Mouse (Mus musculus): ENCODE measurements at regions not wholly inside any gene's neighbourhood (a gene's known extent, or its start where the extent isn't known, plus 50 kb on each side); places are given as distances from the start of the nearest gene placed in this dataset.

GRCm38 (mm10) chr8:44735801-44736200, 199.4 kb upstream of the Fat1 start:
- ATAC-seq (ENCODE audit: insufficient read depth) (no peak), DNase-seq (ENCODE audit: low read depth in 3 of 3, low spot score in 3 of 3) (no peak)
- Histone ChIP-seq H3K27ac (no peak overlapping the region), H3K9ac (replicated peaks) (no peak overlapping the region), H3K4me1 (replicated peaks; ENCODE audit: control insufficient read depth in 2 of 2, insufficient read depth in 2 of 2, low read length in 1 of 2) (no peaks in the 10 kb centered on the region), H3K36me3 (replicated peaks; ENCODE audit: control insufficient read depth, insufficient read depth, low read depth) (no peaks in the 10 kb centered on the region), H3K9me3 (ENCODE audit: control insufficient read depth, low read length) (no peaks in the 10 kb centered on the region), H3K4me2 (ENCODE audit: low read depth) (no peak overlapping the region), H3K4me3 (ENCODE audit: insufficient read depth in 1 of 2, low read depth in 2 of 2, low read length in 2 of 2) (no peak overlapping the region), H3K27me3 (ENCODE audit: control insufficient read depth, insufficient read depth, low read length) (no peaks in the 10 kb centered on the region)
- 73% methylated on average over 5 of the region's 5 CpGs for WGBS (ENCODE audit: insufficient replicate concordance)
- no peak for TF ChIP-seq EP300 (IDR thresholded peaks at IDR 0.05; ENCODE audit: low read depth)
- no peak for TF ChIP-seq CTCF (IDR thresholded peaks at IDR 0.05; ENCODE audit: low read depth)

GRCm38 (mm10) chr8:44743353-44743752, 191.9 kb upstream of the Fat1 start:
- no peaks in the 10 kb centered on the region for H3K27me3 ChIP-seq (ENCODE audit: control insufficient read depth, insufficient read depth, low read length)
- H3K4me3 ChIP-seq (ENCODE audit: insufficient read depth in 1 of 2, low read depth in 2 of 2, low read length in 2 of 2) = no peak overlapping the region
- no peak overlapping the region for H3K4me2 ChIP-seq (ENCODE audit: low read depth)
- TF ChIP-seq EP300 (IDR thresholded peaks at IDR 0.05; ENCODE audit: low read depth) = no peak
- TF ChIP-seq CTCF (IDR thresholded peaks at IDR 0.05; ENCODE audit: low read depth) = no peak
- H3K4me1 ChIP-seq (replicated peaks; ENCODE audit: control insufficient read depth in 2 of 2, insufficient read depth in 2 of 2, low read length in 1 of 2) = no peaks in the 10 kb centered on the region
- no peaks in the 10 kb centered on the region for H3K9me3 ChIP-seq (ENCODE audit: control insufficient read depth, low read length)
- WGBS (ENCODE audit: insufficient replicate concordance) = 56% methylated on average over 2 of the region's 2 CpGs
- ATAC-seq (ENCODE audit: insufficient read depth) = no peak
- no peaks in the 10 kb centered on the region for H3K36me3 ChIP-seq (replicated peaks; ENCODE audit: control insufficient read depth, insufficient read depth, low read depth)
- no peak overlapping the region for H3K27ac ChIP-seq
- H3K9ac ChIP-seq (replicated peaks) = no peak overlapping the region
- DNase-seq (ENCODE audit: low read depth in 3 of 3, low spot score in 3 of 3) = no peak

- no peak for TF ChIP-seq EP300 (IDR thresholded peaks at IDR 0.05; ENCODE audit: low read depth)
- no peak for TF ChIP-seq CTCF (IDR thresholded peaks at IDR 0.05; ENCODE audit: low read depth)
- H3K9me3 ChIP-seq (ENCODE audit: control insufficient read depth, low read length) = no peaks in the 10 kb centered on the region
- no peak overlapping the region for H3K9ac ChIP-seq (replicated peaks)
- ATAC-seq (ENCODE audit: insufficient read depth) = no peak
- H3K27ac ChIP-seq = no peak overlapping the region
- H3K27me3 ChIP-seq (ENCODE audit: control insufficient read depth, insufficient read depth, low read length) = no peaks in the 10 kb centered on the region
- H3K4me3 ChIP-seq (ENCODE audit: insufficient read depth in 1 of 2, low read depth in 2 of 2, low read length in 2 of 2) = no peak overlapping the region
- 62% methylated on average over 12 of the region's 12 CpGs for WGBS (ENCODE audit: insufficient replicate concordance)
- DNase-seq (ENCODE audit: low read depth in 3 of 3, low spot score in 3 of 3) = no peak
- H3K36me3 ChIP-seq (replicated peaks; ENCODE audit: control insufficient read depth, insufficient read depth, low read depth) = no peaks in the 10 kb centered on the region
- H3K4me1 ChIP-seq (replicated peaks; ENCODE audit: control insufficient read depth in 2 of 2, insufficient read depth in 2 of 2, low read length in 1 of 2) = no peaks in the 10 kb centered on the region
- no peak overlapping the region for H3K4me2 ChIP-seq (ENCODE audit: low read depth)
Observed at GRCm38 (mm10) chr8:44744991-44745658, 190.1 kb upstream of the Fat1 start.

- ATAC-seq (ENCODE audit: insufficient read depth) (no peak), DNase-seq (ENCODE audit: low read depth in 3 of 3, low spot score in 3 of 3) (no peak)
- no peak overlapping the region for H3K4me3 ChIP-seq (ENCODE audit: insufficient read depth in 1 of 2, low read depth in 2 of 2, low read length in 2 of 2)
- no peak overlapping the region for H3K4me2 ChIP-seq (ENCODE audit: low read depth)
- no peak for TF ChIP-seq CTCF (IDR thresholded peaks at IDR 0.05; ENCODE audit: low read depth)
- TF ChIP-seq EP300 (IDR thresholded peaks at IDR 0.05; ENCODE audit: low read depth) = no peak
- no peaks in the 10 kb centered on the region for H3K36me3 ChIP-seq (replicated peaks; ENCODE audit: control insufficient read depth, insufficient read depth, low read depth)
- H3K9me3 ChIP-seq (ENCODE audit: control insufficient read depth, low read length) = no peaks in the 10 kb centered on the region
- H3K9ac ChIP-seq (replicated peaks) = no peak overlapping the region
- WGBS (ENCODE audit: insufficient replicate concordance) = 68% methylated on average over 6 of the region's 6 CpGs
- H3K4me1 ChIP-seq (replicated peaks; ENCODE audit: control insufficient read depth in 2 of 2, insufficient read depth in 2 of 2, low read length in 1 of 2) = no peaks in the 10 kb centered on the region
- no peaks in the 10 kb centered on the region for H3K27me3 ChIP-seq (ENCODE audit: control insufficient read depth, insufficient read depth, low read length)
- H3K27ac ChIP-seq = no peak overlapping the region
Observed at GRCm38 (mm10) chr8:44758727-44759126, 176.5 kb upstream of the Fat1 start.

GRCm38 (mm10) chr8:44762731-44763130, 172.5 kb upstream of the Fat1 start:
- H3K9ac ChIP-seq (replicated peaks) = no peak overlapping the region
- no peak overlapping the region for H3K4me3 ChIP-seq (ENCODE audit: insufficient read depth in 1 of 2, low read depth in 2 of 2, low read length in 2 of 2)
- ATAC-seq (ENCODE audit: insufficient read depth) (no peak), DNase-seq (ENCODE audit: low read depth in 3 of 3, low spot score in 3 of 3) (no peak)
- no peak for TF ChIP-seq CTCF (IDR thresholded peaks at IDR 0.05; ENCODE audit: low read depth)
- no peak for TF ChIP-seq EP300 (IDR thresholded peaks at IDR 0.05; ENCODE audit: low read depth)
- no peaks in the 10 kb centered on the region for H3K27me3 ChIP-seq (ENCODE audit: control insufficient read depth, insufficient read depth, low read length)
- no peak overlapping the region for H3K27ac ChIP-seq
- WGBS (ENCODE audit: insufficient replicate concordance) = 71% methylated on average over 10 of the region's 10 CpGs
- H3K9me3 ChIP-seq (ENCODE audit: control insufficient read depth, low read length) = no peaks in the 10 kb centered on the region
- H3K4me2 ChIP-seq (ENCODE audit: low read depth) = no peak overlapping the region
- no peaks in the 10 kb centered on the region for H3K36me3 ChIP-seq (replicated peaks; ENCODE audit: control insufficient read depth, insufficient read depth, low read depth)
- H3K4me1 ChIP-seq (replicated peaks; ENCODE audit: control insufficient read depth in 2 of 2, insufficient read depth in 2 of 2, low read length in 1 of 2) = no peaks in the 10 kb centered on the region

Measured in liver, embryonic 14.5 days (tissue).